Mouse (Mus musculus) brain, adult 2 months (tissue): Measurements from ENCODE around the gene Gm5773.
"Not testable (repeated sequence)": the region's sequence is repeated elsewhere in the genome, so short reads cannot be mapped to it uniquely, and the experiment has no call there.

Source experiments
- DNase-seq: peaks from one replicate; pipeline ENCODE4 v3.0.0; 2011; ENCODE audit warnings: low read depth, low spot score

The Gm5773 gene

DNA sequence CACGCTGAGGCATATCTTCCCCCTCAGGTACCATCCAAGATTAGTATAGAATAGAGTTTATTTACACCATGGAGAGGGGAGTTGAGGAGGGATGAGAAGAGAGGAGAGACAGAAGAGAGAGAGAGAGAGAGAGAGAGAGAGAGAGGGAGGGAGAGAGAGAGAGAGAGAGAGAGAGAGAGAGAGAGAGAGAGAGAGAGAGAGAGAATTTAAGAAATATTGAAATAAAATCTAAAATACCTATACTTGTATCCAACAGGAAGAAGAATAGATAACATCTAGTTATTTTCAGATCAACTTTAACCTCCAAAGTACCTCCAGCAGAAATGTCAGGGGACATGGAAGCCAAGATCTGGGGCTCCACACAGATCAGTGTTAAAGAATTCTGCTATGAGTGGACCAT lies at the start of gene Gm5773:
Gene Gm5773, plus strand, starts transcription at position 301 of the 400 bp plus-strand sequence.
- DNase-seq: not testable (repeated sequence)

DNA sequence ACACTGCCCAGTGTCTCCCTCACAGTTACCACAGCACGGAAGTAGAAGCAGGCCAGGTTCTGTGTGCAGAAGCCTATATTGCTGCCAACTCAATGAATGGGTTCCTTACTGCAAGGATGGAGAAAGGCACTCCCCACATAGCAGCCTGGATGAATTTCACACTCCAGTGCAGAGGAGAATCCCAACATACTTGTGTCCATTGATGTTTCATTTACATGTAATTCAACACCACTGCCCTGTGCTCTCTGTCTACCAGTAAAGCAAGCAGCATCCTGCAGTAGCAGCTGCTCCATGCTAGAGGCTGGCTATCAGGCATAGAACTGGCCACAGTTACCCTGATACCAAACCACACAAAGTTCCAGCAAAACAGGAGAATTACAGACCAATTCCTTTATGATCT lies 27.3 kb upstream of the Gm5773 start:
- DNase-seq: not testable (repeated sequence)

DNA sequence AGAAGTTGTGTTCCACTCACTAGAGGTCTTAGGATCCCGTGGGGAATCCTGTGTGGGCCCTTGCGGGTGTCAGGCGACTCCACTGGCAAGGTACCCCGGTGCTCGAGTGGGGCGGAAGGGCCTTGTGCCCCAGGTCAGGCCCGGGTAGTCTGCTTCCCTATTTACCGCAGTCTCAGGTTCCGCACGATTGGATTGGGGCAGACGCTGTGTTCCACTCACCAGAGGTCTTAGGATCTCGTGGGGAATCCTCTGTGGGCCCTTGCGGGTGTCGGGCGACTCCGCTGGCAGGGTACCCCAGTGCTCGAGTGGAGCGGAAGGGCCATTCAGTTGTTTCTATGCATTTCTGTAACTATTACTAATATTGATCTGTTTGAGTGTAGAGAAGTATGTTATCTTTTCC lies 18.8 kb upstream of the Gm5773 start:
- not testable (repeated sequence) for DNase-seq

DNA sequence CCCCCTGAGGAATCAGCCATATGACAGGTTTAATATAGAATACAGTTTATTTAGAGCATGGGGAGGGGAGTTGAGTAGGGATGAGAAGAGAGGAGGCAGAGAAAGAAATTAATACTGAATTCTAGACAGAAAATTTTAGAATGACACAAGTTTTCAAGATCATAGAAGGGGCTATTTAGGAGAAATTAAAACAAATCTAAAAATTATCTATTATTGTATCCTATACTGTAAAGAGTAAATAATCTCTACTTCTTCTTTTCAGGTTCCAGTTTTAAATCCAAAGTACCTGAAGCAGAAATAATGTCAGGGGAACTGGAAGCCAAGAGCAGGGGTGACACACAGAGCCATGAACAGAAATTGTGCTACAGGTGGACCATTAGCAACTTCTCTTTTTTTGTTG lies 23.3 kb downstream of the Gm5773 start, which contains the start of gene Tdpoz4:
Gene Tdpoz4, plus strand, starts transcription at position 301 of the 400 bp plus-strand sequence.
- DNase-seq: not testable (repeated sequence)

DNA sequence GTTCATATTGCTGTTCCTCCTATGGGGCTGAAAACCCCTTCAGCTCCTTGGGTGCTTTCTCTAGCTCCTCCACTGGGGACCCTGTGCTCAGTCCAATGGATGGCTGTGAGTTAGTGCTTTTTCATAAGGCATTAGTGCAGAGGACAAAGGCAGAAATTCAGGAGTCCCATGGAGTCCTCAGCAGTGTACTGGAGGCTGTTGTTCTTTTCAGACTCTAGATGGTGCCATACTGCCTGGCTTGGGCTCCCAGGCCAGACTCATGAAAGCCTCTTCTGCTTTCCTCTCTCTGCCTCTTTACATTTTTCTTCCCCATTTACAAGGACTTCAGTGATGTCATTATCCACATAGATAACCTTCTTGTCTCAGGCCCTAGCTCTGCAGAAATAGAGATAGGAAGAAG lies 40.5 kb downstream of the Gm5773 start:
- peak; percentile 12 for DNase-seq
